Mouse (Mus musculus): Measurements from ENCODE around the gene Bcar3.

The Bcar3 gene

DNA sequence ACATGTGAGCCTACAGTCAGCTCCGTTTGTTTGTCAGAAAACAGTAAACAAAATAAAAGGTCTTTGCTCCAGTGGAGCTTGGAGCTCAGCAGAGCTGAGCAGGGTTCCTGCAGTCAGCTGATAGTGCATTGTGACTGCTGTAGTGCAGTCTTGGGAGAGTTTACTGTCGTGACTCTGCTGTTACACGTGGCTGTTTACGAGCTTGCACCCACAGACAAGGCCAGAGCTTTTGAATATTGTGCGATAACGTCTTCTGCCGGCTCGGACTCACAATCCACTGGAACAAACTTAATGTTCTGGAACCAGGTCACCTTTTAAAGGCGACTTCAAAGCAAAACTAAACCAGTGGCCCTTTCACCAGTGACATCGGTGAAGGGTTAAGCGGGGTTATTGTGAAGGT lies 123.5 kb downstream of the Bcar3 start:
- in situ Hi-C loops (cut with MboI, MseI): no loop called here

DNA sequence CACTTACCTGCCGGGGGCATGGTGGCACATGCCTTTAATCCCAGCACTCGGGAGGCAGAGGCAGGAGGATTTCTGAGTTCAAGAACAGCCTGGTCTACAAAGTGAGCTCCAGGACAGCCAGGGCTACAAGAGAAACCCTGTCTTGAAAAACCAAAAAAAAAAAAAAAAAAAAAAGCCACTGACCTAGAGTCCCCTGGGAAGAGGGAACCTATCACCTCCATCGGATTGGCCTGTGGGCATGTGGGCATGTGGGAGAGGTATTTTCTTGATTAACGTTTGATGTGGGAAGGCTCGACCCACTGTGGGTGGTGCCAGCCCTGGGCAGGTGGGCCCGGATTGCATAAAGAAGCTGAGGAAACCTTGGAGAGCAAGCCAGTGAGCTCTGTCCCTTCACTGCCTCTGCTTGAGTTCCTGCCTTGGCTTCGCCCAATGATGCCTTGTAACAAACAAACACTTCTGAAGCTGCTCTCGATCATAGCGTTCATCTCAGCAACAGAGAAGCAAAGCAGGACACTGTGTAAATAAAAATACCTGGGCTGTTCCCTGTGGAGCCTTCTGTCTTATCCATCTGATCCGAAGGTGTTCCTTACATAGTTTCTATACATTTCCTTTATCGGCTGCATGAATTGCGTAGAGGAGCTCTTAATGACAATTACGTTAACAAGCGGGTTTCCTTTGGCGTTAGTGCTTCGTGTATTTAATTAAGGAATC lies 124.8 kb downstream of the Bcar3 start:
- in situ Hi-C loops (cut with MboI, MseI): no loop called here

DNA sequence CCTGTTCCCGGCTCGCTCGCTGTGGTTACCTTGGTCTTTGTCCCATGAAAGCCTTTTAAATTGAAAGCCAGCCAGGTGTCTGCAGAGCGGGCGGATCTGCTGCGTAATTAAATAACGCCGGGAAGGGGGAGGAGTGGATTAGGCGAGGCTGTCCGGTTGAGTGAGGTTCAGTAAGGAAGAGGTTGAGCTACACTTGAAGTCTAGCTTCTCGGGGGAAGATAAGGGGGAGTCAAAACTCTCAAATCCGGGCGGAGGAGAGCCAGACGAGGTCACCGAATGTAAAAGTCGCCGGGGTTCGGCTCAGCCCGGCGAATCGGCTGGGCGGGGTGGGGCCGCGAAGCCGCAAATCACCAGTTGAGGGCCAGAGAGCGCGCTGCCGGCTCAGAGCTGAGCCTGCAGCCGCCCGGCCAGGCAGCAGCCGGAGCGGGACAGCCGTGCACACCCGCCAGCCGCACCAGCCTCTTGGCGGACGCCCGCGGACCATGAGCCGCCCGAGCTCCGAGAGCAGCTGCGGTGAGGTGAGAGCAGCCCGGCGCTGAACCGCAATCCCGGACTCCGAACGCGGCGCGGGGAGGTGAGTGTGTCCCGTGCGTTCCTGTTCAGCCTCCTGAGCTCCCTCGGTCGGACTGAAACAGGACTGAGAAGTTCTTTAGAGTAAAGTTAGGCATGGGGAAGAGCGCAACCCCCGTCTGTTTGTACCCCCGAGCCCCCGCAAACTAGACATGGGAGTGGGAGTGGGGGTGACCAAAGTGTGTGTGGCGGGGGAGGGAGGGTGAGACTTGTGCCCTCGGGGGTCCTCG lies 125.9 kb downstream of the Bcar3 start:
- in situ Hi-C loops (cut with MboI, MseI): no loop called here

DNA sequence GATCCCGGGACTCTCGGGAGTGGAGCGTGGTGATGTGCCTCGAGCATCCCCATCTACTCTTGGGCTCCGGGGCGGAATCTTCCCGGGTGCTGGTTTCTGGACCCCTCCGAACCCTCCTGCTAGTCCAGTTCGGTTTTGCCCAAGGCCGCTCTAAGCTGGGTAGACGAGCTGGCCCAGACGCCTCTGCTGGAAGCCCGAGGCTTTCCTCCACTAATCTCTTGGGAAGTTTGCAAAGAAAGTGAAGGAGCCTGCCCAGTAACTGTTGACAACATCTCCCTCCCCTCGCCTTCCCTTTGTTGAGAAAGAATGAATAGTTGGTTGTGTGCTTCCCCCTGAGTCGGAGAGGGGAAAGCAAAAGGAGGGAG lies 126.5 kb downstream of the Bcar3 start:
- in situ Hi-C loops (cut with MboI, MseI): no loop called here

DNA sequence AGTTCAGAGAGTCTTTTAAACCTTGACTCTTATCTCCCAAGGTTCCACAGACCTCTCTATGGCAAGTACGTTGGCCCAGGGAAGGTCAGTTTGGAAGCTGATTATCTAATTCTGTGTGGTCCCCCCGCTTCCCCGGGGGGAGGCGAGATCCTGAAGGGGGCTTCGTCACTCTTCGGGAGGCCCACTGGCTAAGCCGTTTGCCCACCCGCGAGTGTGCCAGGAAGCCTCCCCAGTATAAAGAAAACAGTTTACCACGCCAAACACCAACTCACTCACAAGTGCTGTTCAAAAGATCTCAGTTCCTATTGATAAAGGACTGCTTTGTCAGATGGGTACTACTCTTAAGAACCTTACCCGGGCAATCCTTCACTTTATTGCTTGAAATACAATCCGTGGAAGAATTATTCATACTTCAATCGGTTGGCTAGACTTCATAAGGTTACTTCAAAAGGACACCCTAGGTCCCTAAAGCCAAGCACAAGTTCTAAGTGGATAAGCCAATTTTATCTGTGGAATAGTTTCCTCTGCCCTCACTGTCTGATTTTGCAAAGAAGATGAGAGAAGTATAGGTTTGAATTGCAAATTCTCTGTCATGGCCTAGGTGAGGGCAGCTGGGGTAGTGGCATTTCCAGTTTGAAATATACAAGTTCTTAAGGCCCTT lies 127.2 kb downstream of the Bcar3 start:
- in situ Hi-C loops (cut with MboI, MseI): no loop called here

DNA sequence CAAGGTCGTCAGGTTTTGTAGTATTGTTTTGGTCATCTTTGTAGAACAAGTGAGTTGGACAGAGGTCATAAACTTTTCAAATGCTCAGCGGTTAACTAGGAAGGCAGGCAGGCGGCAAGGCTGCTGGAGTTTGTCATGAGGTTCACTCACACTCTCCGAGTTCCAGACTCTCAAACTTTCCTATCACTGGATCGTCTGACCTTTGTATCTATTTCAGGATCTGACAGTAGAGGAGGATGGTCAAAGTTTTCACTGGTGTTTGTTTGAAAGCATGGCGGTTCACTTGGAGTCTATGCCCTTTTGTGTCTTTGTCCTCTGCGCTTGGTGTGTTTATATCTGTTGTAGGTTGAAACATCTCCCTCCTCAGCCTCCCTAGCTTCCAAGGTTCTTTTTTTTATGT lies 127.9 kb downstream of the Bcar3 start:
- in situ Hi-C loops (cut with MboI, MseI): no loop called here

DNA sequence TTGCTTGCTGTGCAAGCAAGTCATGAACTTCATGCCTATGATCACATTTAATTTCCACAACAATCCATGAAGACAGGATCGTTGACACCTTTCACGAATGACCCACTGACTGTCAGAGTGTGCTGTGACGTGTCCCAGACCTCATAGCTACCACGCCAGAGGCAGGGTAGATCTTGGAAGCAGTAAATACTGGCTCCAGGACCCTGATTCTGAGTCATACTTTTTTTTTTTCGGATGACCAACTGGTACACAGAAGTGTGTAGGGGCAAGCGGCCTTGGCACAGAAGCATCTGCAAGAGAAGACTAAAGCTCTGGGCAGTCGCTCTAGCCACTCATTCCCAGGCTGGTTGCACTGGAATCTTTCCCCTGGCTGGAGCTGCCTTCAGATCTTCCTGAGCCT lies 128.3 kb downstream of the Bcar3 start:
- in situ Hi-C loops (cut with MboI, MseI): no loop called here

DNA sequence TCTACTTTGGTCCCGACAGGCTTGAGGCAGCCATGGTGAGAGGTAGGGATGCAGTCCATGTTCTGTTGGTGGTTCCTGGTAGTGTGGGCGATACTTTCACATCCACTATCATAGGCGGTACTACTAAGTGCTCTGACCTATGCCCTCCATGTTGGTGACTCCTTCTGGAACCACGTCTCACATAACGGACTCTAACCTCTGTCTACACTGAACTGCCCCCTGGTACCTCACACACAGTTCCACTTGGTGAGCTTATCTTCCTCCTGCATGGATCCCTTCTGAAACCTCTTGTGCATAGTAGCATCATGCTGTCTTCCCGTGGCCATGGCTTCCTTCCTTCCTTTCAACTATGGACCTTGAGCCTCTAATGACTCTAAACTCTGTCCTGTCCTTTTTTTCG lies 129.7 kb downstream of the Bcar3 start:
- in situ Hi-C loops (cut with MboI, MseI): no loop called here

DNA sequence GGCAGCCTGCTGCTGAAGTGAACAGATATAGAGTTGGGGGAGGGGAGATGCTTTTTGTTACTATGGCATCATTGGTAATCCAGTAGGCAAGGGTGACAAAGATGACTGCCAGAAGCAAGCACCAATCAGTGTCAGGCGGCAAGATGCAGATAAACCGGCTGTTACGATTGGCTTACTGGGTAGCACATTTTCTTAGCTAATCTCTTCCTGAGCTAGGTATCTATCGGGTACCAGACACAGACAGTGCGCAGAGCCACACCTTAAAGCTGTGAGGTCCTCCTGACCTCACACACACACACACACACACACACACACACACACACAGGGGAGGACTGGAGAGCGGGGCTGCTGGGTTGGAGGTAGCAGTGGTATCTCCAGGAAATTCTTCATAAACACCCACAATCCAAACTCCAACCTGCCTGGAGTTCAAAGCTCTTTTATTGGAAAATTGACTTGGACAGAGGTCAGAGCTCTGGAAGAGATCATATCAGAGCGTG lies 134.4 kb downstream of the Bcar3 start:
- in situ Hi-C loops (cut with MboI, MseI): no loop called here

DNA sequence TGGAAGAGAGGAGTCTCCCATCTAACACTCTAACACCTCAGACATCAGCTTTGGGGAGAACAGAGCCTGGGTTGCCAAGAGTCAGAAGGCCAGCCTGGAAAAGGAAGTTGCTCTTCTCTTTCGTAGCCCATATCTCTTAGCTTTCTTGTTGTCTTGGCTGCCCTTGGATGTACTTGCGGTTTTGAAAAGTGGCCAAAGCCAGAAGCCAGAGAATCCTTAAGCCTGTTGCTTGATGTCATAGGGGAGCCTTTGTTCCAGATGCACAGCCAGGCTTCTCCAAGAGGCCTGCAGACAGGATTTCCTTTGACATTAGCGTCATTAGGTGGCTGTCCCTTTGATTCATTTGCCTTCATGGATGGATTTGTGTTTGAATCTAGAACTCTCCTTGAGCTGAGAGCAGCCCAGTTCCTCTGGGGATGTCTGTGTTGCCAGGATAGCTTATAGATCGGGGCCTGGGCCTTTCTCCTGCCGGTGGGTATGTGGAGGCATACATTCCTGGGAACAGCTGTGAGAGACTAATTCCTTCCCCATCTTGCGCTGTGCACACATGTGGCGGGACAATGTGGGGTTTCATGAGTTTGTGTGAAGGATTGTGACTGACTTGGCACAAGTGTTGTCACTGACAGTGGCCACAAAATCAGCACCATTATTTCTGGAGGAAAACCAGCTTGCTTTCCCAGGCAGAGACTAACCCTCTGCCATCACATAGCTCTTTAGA lies 137.0 kb downstream of the Bcar3 start:
- in situ Hi-C loops (cut with MboI, MseI): no loop called here

DNA sequence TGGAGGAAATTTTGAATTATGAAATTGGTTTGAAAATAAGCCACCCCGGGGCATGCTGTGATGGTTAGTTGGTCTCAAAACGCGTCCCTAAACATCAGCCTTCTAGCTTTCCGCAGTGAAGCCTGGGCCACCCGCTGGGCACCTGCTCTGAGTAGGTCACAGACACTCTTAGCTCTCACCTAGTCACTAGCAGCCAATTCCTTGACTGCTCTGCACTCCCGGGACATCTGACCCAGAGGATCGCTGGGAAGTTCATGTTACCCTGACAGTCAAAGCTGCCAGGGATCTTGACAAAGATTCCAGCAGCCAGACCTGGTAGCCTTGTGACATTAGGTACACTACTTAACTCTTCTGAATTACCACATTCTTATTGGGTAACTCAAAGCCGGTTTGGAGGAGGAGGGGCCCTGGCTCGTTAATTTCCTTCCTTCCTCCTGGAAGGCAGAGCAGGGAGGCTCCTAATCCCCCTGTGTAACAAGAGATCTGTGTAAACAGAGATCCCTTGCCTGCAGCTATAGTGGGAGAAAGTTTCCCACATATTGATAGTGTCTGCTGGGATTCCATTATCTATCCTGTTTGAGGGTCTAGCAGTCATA lies 139.0 kb downstream of the Bcar3 start:
- in situ Hi-C loops (cut with MboI, MseI): no loop called here

DNA sequence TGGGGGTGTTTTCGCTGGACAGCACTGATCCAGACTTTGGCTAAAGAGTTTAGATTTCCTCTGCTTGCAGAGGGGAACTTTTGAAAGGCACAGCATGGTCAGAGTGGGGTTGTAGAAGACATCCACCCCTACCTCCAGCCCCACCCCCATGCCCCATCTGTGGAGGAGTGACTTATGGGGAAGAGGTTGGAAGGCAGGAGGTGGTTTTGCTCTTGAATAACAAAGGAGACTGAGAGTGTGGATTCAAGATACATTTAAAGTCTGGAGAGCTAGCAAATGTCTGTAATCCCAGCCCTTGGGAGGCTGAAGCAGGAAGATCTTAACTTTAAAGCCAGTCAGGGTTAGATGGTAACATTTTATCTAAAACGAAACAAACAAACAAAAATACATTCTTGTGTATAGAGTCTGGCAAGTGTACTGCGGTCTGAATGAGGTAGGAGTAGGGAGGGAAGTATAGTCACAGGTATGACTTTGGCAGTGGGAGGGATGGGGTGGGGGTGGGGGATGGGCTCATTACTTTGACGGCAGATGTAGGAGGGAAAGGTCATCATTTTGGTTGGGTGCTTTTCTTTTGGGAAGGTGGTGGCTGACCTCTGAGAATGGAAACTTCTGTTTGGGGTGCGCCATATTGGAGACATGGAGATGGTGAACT lies 140.2 kb downstream of the Bcar3 start:
- in situ Hi-C loops (cut with MboI, MseI): no loop called here

DNA sequence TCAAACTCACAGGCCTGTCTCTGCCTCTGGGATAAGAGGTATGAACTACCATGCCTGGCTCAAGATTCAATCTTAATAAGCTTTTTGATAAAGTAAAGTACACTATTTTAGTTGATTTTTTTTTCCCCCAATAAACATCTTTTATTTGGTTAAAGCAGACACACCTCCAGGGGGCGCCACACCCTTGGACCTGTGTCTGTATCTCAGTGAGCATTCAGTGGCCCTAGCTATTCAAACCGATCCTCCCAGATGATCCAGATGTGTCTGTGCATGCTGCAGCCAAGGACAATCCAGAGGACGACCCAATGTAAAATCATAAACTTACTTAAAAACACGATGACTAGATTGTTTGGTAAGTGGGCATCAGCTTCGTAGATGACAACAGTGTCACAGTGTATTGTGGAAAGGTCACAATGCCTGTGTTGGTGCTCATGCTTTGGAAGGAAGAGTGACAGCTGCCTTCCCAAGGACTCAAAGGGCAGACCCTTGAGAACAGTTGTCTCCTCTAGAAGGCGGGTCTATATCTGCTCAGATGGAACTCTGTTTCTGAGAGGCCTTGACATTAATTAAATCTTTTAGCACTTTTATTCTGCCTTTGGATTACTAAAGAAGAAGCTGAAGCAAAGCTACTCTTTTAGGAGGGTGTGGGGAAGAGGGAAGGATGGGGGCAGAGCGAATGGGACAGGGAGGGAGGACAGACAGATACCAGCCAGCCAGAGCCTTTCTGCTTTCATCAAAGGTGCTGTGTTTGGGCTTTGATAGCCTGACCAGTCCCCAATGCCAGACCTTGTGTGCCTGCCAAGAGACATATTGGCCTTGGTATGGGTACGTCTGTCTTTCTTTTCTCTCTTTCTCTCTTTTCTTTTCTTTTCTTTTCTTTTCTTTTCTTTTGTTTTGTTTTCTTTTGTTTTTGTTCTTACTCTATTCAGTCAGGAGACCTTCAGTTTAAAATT lies 141.3 kb downstream of the Bcar3 start:
- in situ Hi-C loops (cut with MboI, MseI): no loop called here

DNA sequence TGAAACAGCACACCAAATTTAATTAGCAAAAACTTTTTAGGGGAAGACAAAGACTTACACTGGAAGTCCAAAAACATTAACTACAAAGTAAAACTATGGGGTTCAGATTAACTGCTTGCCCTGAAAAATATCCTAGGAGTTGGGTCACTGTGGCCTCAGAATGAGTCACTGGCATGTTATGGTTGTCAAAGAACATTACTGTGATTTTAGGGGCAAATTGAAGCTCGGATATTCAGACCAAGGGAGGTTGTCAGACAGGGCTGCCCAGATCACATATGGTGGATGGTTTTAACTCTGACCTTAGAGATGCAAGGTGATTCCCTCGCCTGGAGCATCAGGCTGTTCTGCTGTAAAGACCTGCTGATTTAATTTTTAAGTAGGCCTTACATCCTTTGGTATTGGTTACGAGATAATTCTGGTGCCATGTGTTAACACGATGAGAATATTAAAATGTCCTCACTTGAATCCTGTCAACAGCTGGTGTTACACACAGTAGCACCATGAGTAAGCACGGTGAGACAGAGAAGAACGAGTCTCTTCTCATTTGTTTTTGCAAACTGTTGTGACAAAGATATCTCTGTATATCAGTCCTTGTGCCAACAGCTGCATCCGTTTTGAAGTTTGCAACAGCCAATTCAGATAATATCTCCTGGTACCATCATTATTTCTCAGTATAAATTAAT lies 144.3 kb downstream of the Bcar3 start:
- in situ Hi-C loops (cut with MboI, MseI): no loop called here

DNA sequence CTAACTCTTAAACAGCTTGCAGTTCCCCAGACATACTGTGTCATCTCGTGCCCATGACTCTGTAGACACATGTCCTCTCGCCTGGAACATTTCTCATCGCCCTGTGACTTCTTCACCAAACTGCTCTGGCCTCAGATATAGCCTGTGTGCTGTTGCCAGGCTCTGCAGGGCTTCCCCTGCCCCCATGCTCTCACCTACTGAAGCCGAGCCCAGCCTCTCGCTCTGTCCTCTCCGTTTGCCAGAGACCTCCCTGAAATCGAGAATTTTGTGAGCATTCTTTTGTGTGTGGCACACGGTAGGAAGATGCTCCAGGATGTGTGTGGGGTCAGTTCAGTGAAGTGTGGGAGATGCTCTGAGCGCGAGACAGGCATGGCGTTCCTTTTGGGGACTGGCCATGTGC lies 151.8 kb downstream of the Bcar3 start:
- in situ Hi-C loops (cut with MboI, MseI): no loop called here

DNA sequence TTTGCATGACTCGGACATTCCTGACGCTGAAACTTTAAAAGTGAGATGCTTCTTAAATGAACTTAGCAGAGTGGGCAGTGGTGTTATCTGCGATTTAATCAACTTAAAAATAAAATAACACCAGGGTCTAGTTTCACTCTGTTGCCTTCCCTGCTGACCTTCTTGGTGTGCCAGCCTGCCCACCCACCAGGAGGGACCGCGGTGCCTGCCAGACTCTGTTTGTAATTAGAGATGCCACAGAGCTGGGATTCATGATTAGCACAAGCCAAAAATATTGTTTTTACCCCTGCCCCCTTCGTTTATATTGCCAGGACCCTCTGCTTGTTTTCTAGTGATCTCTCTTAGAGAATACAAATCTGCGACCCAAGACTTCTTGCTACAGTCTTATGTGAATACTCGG lies 152.7 kb downstream of the Bcar3 start:
- in situ Hi-C loops (cut with MboI, MseI): no loop called here

DNA sequence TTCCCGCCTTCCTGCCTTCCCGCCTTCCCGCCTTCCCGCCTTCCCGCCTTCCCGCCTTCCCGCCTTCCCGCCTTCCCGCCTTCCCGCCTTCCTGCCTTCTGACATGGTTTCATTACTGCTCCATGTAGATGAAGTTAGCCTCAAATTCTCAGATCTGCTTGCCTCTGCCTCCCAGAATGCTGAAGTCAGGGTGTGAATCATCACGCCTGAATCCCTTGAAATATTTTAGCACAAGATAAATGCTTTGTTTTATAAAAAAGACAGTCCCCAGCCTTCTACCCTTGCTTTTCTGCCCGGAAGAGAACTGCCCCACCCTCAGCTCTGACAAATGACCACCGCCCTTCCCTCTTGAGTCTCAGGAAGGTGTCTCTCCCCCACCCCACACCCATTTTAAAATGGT lies 154.3 kb downstream of the Bcar3 start:
- in situ Hi-C loops (cut with MboI, MseI): no loop called here

DNA sequence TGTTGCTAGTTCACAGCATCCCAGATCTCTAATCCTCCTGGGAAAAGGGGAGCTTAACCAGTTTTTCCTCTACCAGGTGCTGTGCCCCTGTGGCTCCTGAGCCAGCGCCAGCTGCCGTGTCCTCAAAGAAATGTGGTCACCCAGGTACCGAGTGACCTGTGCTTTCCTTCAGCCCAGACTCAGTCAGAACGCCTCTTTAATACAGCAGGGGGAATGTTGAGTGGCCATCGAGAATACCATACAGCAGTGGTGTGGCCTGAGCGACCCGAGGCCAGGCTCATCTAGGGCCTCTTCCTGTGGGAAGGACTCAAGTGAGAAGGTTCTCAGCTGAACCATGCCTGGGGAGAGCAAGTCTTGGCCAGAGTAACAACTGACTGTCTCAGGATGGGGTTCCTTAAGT lies 156.1 kb downstream of the Bcar3 start:
- in situ Hi-C loops (cut with MboI, MseI): no loop called here

DNA sequence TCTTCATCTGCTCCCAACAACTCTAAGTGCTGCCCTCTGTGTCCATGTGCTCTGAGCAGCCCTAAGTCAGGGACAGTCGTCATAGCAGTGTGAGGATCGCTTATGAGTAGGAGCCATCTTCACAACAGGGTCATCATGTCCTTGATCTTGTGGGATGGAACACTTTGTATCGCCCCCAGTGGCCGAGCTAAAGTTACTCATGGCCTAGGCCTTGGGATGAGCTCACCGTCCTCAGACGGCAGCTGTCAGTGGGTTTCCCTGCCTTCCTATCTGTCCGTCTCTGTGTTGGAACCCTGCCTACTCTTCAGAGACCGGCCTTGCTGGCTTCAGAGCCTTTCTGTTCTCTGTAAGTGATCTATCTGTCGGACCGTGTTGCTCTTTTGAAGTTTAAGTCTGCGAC lies 159.9 kb downstream of the Bcar3 start:
- in situ Hi-C loops (cut with MboI, MseI): no loop called here
